Mouse (Mus musculus): ENCODE measurements at regions not wholly inside any gene's neighbourhood (a gene's known extent, or its start where the extent isn't known, plus 50 kb on each side); places are given as distances from the start of the nearest gene placed in this dataset.

- TF ChIP-seq CTCF (IDR thresholded peaks at IDR 0.05; ENCODE audit: control insufficient read depth, insufficient read depth, insufficient read length) (no peak), MAX (IDR thresholded peaks at IDR 0.05) (no peak), MYOG (IDR thresholded peaks at IDR 0.05; ENCODE audit: control insufficient read depth, extremely low read depth, insufficient read length) (no peak)
These were observed 470.4 kb downstream of the Vrk1 start for GRCm38 (mm10) chr12:106480281-106481060.
